Mouse (Mus musculus): Measurements from ENCODE around the gene P2rx5. TPM values are rescaled to one million over a fixed set of nuclear protein-coding genes. Genes with fewer than 3 reads are reported as not detected.
A peak's percentile ranks its signal among the peaks of the same experiment; 100 is the strongest.

P2rx5 gene
- polyA plus RNA-seq, 1 experiment from 2014 or later: 0.45 TPM

GRCm38 (mm10) chr11:73137591-73138501 is 22.4 kb upstream of the P2rx5 start, which contains the start of gene Haspin:
Haspin (minus strand) TSS chr11:73138294.
- no peaks in the 10 kb centered on the region; the same call in 1 of the 2 replicates for H3K4me1 ChIP-seq (replicated peaks; ENCODE audit: control insufficient read depth, insufficient read depth, low read length)
- peaks cover 4% of the 10 kb centered on the region; the same call in 1 of the 2 replicates for H3K36me3 ChIP-seq (ENCODE audit: control insufficient read depth, insufficient read depth, low read length)
- H3K27ac ChIP-seq (ENCODE audit: low read depth, low read length): no peak within 1 kb of the TSS
- peak within 1 kb of the TSS; percentile 86 for H3K4me3 ChIP-seq (ENCODE audit: low read depth, low read length)
- WGBS: under 1% methylated on average over 77 of the region's 84 CpGs
- ATAC-seq (ENCODE audit: low FRiP score) (peak; percentile 95), DNase-seq (ENCODE audit: low spot score) (peak; percentile 96)
- H3K27me3 ChIP-seq (ENCODE audit: control insufficient read depth, insufficient read depth, low read length): no peaks in the 10 kb centered on the region
- H3K9me3 ChIP-seq (ENCODE audit: control insufficient read depth, low read length): no peaks in the 10 kb centered on the region
- peak within 1 kb of the TSS; percentile 77 for H3K4me2 ChIP-seq (replicated peaks; ENCODE audit: low read depth, low read length)
- peak within 1 kb of the TSS; percentile 76 for H3K9ac ChIP-seq (ENCODE audit: low read depth, low read length)

DNA sequence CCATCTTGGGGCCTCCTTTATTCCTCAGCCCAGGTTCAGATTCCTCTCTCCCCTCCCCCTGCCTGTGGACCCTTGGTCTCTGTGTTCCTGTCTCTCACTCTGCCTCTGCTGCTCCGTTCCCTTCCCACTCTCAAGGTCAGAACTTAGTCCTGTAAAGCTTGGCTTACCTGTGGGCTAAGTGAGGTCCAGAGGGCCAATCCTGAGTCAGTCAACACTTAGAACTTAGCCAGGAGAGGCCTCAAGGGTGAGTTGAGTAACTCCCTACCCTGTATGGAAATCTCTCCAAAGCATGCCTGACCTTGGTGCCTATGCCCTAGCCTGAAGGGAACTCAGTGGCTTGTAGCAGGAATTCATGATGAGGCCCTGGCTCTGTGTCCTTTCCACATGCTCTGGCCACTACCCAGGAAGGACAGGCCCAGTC is 15.9 kb upstream of the P2rx5 start:
- WGBS: 83% methylated on average over 1 of the region's 1 CpGs

DNA sequence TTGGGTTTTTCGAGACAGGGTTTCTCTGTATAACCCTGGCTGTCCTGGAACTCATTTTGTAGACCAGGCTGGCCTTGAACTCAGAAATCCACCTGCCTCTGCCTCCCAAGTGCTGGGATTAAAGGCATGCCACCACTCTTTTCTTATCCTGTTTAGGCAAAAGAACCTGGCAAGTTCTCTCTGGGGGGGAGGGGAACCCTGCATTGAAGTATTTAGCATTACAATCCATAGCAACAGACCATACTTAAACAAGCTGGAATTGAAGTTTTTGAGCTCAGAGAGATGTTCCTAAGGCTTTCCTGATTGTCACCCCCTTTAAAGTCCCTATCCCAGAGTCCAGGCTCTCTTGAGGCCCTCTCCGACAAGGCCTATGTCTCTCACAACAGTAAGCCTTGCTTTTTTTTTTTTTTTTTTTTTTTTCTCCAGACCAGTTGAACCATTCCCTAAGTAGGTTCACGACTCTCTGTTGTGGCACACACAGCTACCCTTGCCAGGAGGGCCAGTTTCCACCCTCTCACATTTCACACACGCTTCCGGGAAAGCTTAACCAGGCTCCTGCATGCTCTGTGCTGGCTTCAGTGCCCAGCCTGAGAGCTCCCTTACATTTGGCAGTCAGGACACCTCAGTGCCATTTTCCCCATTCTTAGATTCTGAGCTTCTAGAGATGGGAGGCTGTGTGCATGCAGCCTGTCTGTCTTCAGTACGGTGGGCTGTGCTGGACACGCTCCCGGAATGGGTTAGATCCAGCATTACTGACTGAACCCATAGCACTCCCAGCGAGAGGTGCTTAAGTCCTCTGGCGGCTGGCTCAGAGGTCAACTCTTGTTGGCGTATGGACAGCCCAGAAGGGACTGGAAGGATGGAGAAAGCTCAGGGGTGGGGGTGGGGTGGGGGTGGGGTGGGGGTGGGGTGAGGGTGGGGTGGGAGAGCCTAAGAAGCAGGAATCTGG is 13.9 kb upstream of the P2rx5 start:
- Histone ChIP-seq H3K9ac (ENCODE audit: low read depth, low read length) (no peak overlapping the region), H3K36me3 (ENCODE audit: control insufficient read depth, insufficient read depth, low read length) (no peaks in the 10 kb centered on the region), H3K4me3 (ENCODE audit: low read depth, low read length) (no peak overlapping the region), H3K4me2 (replicated peaks; ENCODE audit: low read depth, low read length) (no peak overlapping the region), H3K27ac (ENCODE audit: low read depth, low read length) (no peak overlapping the region), H3K9me3 (ENCODE audit: control insufficient read depth, low read length) (no peaks in the 10 kb centered on the region), H3K27me3 (ENCODE audit: control insufficient read depth, insufficient read depth, low read length) (no peaks in the 10 kb centered on the region), H3K4me1 (replicated peaks; ENCODE audit: control insufficient read depth, insufficient read depth, low read length) (no peaks in the 10 kb centered on the region)
- DNase-seq (ENCODE audit: low spot score): no peak
- WGBS: 57% methylated on average over 10 of the region's 11 CpGs
- ATAC-seq (ENCODE audit: low FRiP score): no peak

More for the DNA sequence above, 15.9 kb upstream of the P2rx5 start:
- no peak overlapping the region for H3K27ac ChIP-seq (ENCODE audit: low read depth, low read length)
- H3K4me2 ChIP-seq (replicated peaks; ENCODE audit: low read depth, low read length): no peak overlapping the region
- no peaks in the 10 kb centered on the region for H3K27me3 ChIP-seq (ENCODE audit: control insufficient read depth, insufficient read depth, low read length)
- H3K4me3 ChIP-seq (ENCODE audit: low read depth, low read length): no peak overlapping the region
- H3K36me3 ChIP-seq (ENCODE audit: control insufficient read depth, insufficient read depth, low read length): no peaks in the 10 kb centered on the region
- H3K9ac ChIP-seq (ENCODE audit: low read depth, low read length): no peak overlapping the region
- H3K9me3 ChIP-seq (ENCODE audit: control insufficient read depth, low read length): no peaks in the 10 kb centered on the region
- no peaks in the 10 kb centered on the region for H3K4me1 ChIP-seq (replicated peaks; ENCODE audit: control insufficient read depth, insufficient read depth, low read length)
- DNase-seq (ENCODE audit: low spot score) (no peak), ATAC-seq (ENCODE audit: low FRiP score) (no peak)

DNA sequence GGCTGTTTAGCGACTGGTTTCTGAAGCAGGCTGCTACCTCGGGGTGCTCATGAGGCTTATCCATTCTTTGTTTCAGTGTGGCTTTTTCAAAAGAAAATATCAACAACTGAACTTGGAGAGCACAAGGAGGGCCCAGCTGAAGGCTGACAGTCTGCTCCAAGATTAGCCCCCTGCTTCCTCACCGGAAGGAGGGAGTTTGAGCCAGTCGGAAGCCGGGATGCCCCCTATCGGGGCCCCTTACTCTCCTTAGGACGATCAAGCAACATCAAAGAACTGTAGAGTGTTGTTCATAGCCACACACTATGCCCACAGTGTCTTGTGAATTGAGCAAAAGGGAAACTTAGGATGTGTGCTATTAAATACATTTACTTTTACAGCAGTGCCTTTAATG is 13.3 kb upstream of the P2rx5 start:
- Histone ChIP-seq H3K27me3 (ENCODE audit: control insufficient read depth, insufficient read depth, low read length) (no peaks in the 10 kb centered on the region), H3K9ac (ENCODE audit: low read depth, low read length) (no peak overlapping the region), H3K27ac (ENCODE audit: low read depth, low read length) (no peak overlapping the region), H3K9me3 (ENCODE audit: control insufficient read depth, low read length) (no peaks in the 10 kb centered on the region), H3K4me3 (ENCODE audit: low read depth, low read length) (no peak overlapping the region), H3K4me2 (replicated peaks; ENCODE audit: low read depth, low read length) (no peak overlapping the region), H3K4me1 (replicated peaks; ENCODE audit: control insufficient read depth, insufficient read depth, low read length) (no peaks in the 10 kb centered on the region), H3K36me3 (ENCODE audit: control insufficient read depth, insufficient read depth, low read length) (no peaks in the 10 kb centered on the region)
- no peak for ATAC-seq (ENCODE audit: low FRiP score)
- WGBS: 67% methylated on average over 7 of the region's 7 CpGs
- DNase-seq (ENCODE audit: low spot score): no peak

- DNase-seq (ENCODE audit: low spot score): no peak
- no peak overlapping the region for H3K4me2 ChIP-seq (replicated peaks; ENCODE audit: low read depth, low read length)
- H3K4me1 ChIP-seq (replicated peaks; ENCODE audit: control insufficient read depth, insufficient read depth, low read length): no peaks in the 10 kb centered on the region
- H3K9ac ChIP-seq (ENCODE audit: low read depth, low read length): no peak overlapping the region
- 79% methylated on average over 9 of the region's 9 CpGs for WGBS
- H3K9me3 ChIP-seq (ENCODE audit: control insufficient read depth, low read length): no peaks in the 10 kb centered on the region
- no peak overlapping the region for H3K4me3 ChIP-seq (ENCODE audit: low read depth, low read length)
- ATAC-seq (ENCODE audit: low FRiP score): no peak
- H3K27me3 ChIP-seq (ENCODE audit: control insufficient read depth, insufficient read depth, low read length): no peaks in the 10 kb centered on the region
- H3K27ac ChIP-seq (ENCODE audit: low read depth, low read length): no peak overlapping the region
- H3K36me3 ChIP-seq (ENCODE audit: control insufficient read depth, insufficient read depth, low read length): no peaks in the 10 kb centered on the region
These were observed 12.0 kb upstream of the P2rx5 start for GRCm38 (mm10) chr11:73148209-73148608.

- Histone ChIP-seq H3K27me3 (ENCODE audit: control insufficient read depth, insufficient read depth, low read length) (peaks cover 7% of the 10 kb centered on the region; the same call in 1 of the 2 replicates), H3K4me2 (replicated peaks; ENCODE audit: low read depth, low read length) (no peak overlapping the region), H3K9me3 (ENCODE audit: control insufficient read depth, low read length) (no peaks in the 10 kb centered on the region), H3K4me1 (replicated peaks; ENCODE audit: control insufficient read depth, insufficient read depth, low read length) (peaks cover under 1% of the 10 kb centered on the region; the same call in 1 of the 2 replicates), H3K36me3 (ENCODE audit: control insufficient read depth, insufficient read depth, low read length) (no peaks in the 10 kb centered on the region), H3K27ac (ENCODE audit: low read depth, low read length) (no peak overlapping the region), H3K9ac (ENCODE audit: low read depth, low read length) (no peak overlapping the region), H3K4me3 (ENCODE audit: low read depth, low read length) (no peak overlapping the region)
- DNase-seq (ENCODE audit: low spot score) (no peak), ATAC-seq (ENCODE audit: low FRiP score) (no peak)
- WGBS: 85% methylated on average over 6 of the region's 6 CpGs
These were observed 5.2 kb upstream of the P2rx5 start for GRCm38 (mm10) chr11:73155071-73155470.

- ATAC-seq (ENCODE audit: low FRiP score) (no peak), DNase-seq (ENCODE audit: low spot score) (no peak)
- H3K36me3 ChIP-seq (ENCODE audit: control insufficient read depth, insufficient read depth, low read length): no peaks in the 10 kb centered on the region
- H3K4me2 ChIP-seq (replicated peaks; ENCODE audit: low read depth, low read length): peak overlapping the region; percentile 80
- no peak overlapping the region; the same call in 1 of the 2 replicates for H3K9ac ChIP-seq (ENCODE audit: low read depth, low read length)
- H3K27me3 ChIP-seq (ENCODE audit: control insufficient read depth, insufficient read depth, low read length): peaks cover 13% of the 10 kb centered on the region
- no peaks in the 10 kb centered on the region for H3K9me3 ChIP-seq (ENCODE audit: control insufficient read depth, low read length)
- H3K27ac ChIP-seq (ENCODE audit: low read depth, low read length): no peak overlapping the region
- H3K4me1 ChIP-seq (replicated peaks; ENCODE audit: control insufficient read depth, insufficient read depth, low read length): peaks cover 3% of the 10 kb centered on the region; the same call in 1 of the 2 replicates
- H3K4me3 ChIP-seq (ENCODE audit: low read depth, low read length): peak overlapping the region; percentile 36
- 34% methylated on average over 6 of the region's 6 CpGs for WGBS
These were observed 585 bp downstream of the P2rx5 start for GRCm38 (mm10) chr11:73160811-73161200.

GRCm38 (mm10) chr11:73161616-73162015 is 1.4 kb downstream of the P2rx5 start:
- no peak overlapping the region for H3K4me2 ChIP-seq (replicated peaks; ENCODE audit: low read depth, low read length)
- no peaks in the 10 kb centered on the region for H3K36me3 ChIP-seq (ENCODE audit: control insufficient read depth, insufficient read depth, low read length)
- DNase-seq (ENCODE audit: low spot score) (no peak), ATAC-seq (ENCODE audit: low FRiP score) (no peak)
- no peak overlapping the region for H3K9ac ChIP-seq (ENCODE audit: low read depth, low read length)
- peaks cover 13% of the 10 kb centered on the region for H3K27me3 ChIP-seq (ENCODE audit: control insufficient read depth, insufficient read depth, low read length)
- WGBS: 91% methylated on average over 4 of the region's 4 CpGs
- H3K9me3 ChIP-seq (ENCODE audit: control insufficient read depth, low read length): no peaks in the 10 kb centered on the region
- peaks cover 3% of the 10 kb centered on the region; the same call in 1 of the 2 replicates for H3K4me1 ChIP-seq (replicated peaks; ENCODE audit: control insufficient read depth, insufficient read depth, low read length)
- H3K27ac ChIP-seq (ENCODE audit: low read depth, low read length): no peak overlapping the region
- no peak overlapping the region for H3K4me3 ChIP-seq (ENCODE audit: low read depth, low read length)
